Mouse (Mus musculus): ENCODE data around the gene Ttll2. TPM values are rescaled to one million over a fixed set of nuclear protein-coding genes. Genes with fewer than 3 reads are reported as not detected.
"Not testable (repeated sequence)": the region's sequence is repeated elsewhere in the genome, so short reads cannot be mapped to it uniquely, and the experiment has no call there.

Ttll2 gene
- polyA plus RNA-seq, 1 experiment from 2014 or later: not detected

- not testable (repeated sequence) for H3K4me1 ChIP-seq (replicated peaks; ENCODE audit: control insufficient read depth, insufficient read depth, low read length); DNase-seq (ENCODE audit: low spot score); H3K9me3 ChIP-seq (ENCODE audit: control insufficient read depth, low read length); H3K27me3 ChIP-seq (ENCODE audit: control insufficient read depth, insufficient read depth, low read length); H3K9ac ChIP-seq (ENCODE audit: low read depth, low read length); ATAC-seq (ENCODE audit: low FRiP score); H3K27ac ChIP-seq (ENCODE audit: low read depth, low read length); H3K36me3 ChIP-seq (ENCODE audit: control insufficient read depth, insufficient read depth, low read length); H3K4me2 ChIP-seq (replicated peaks; ENCODE audit: low read depth, low read length); H3K4me3 ChIP-seq (ENCODE audit: low read depth, low read length)
- WGBS: 94% methylated on average over 2 of the region's 8 CpGs
Measured at GRCm38 (mm10) chr17:7326415-7326814, 26.1 kb downstream of the Ttll2 start.

GRCm38 (mm10) chr17:7324346-7324745 is 28.1 kb downstream of the Ttll2 start, which contains the start of gene Tcp10a:
TSS of gene Tcp10a (plus strand) at chr17:7324646.
- not testable (repeated sequence) for H3K4me1 ChIP-seq (replicated peaks; ENCODE audit: control insufficient read depth, insufficient read depth, low read length); H3K4me2 ChIP-seq (replicated peaks; ENCODE audit: low read depth, low read length); H3K9ac ChIP-seq (ENCODE audit: low read depth, low read length); ATAC-seq (ENCODE audit: low FRiP score); H3K27ac ChIP-seq (ENCODE audit: low read depth, low read length); H3K27me3 ChIP-seq (ENCODE audit: control insufficient read depth, insufficient read depth, low read length); H3K4me3 ChIP-seq (ENCODE audit: low read depth, low read length); H3K36me3 ChIP-seq (ENCODE audit: control insufficient read depth, insufficient read depth, low read length); H3K9me3 ChIP-seq (ENCODE audit: control insufficient read depth, low read length); DNase-seq (ENCODE audit: low spot score)
- WGBS: 93% methylated on average over 3 of the region's 5 CpGs

GRCm38 (mm10) chr17:7319789-7320188 is 32.7 kb downstream of the Ttll2 start:
- DNase-seq (ENCODE audit: low spot score); ATAC-seq (ENCODE audit: low FRiP score); H3K4me1 ChIP-seq (replicated peaks; ENCODE audit: control insufficient read depth, insufficient read depth, low read length); H3K4me3 ChIP-seq (ENCODE audit: low read depth, low read length); H3K27me3 ChIP-seq (ENCODE audit: control insufficient read depth, insufficient read depth, low read length); H3K27ac ChIP-seq (ENCODE audit: low read depth, low read length); H3K36me3 ChIP-seq (ENCODE audit: control insufficient read depth, insufficient read depth, low read length); H3K4me2 ChIP-seq (replicated peaks; ENCODE audit: low read depth, low read length); H3K9ac ChIP-seq (ENCODE audit: low read depth, low read length); H3K9me3 ChIP-seq (ENCODE audit: control insufficient read depth, low read length): not testable (repeated sequence)
- 85% methylated on average over 6 of the region's 6 CpGs for WGBS

GRCm38 (mm10) chr17:7315693-7316382 is 36.7 kb downstream of the Ttll2 start:
- WGBS: 89% methylated on average over 6 of the region's 8 CpGs
- H3K4me1 ChIP-seq (replicated peaks; ENCODE audit: control insufficient read depth, insufficient read depth, low read length); H3K27ac ChIP-seq (ENCODE audit: low read depth, low read length); ATAC-seq (ENCODE audit: low FRiP score); H3K9ac ChIP-seq (ENCODE audit: low read depth, low read length); H3K4me2 ChIP-seq (replicated peaks; ENCODE audit: low read depth, low read length); H3K4me3 ChIP-seq (ENCODE audit: low read depth, low read length); H3K27me3 ChIP-seq (ENCODE audit: control insufficient read depth, insufficient read depth, low read length); H3K9me3 ChIP-seq (ENCODE audit: control insufficient read depth, low read length); DNase-seq (ENCODE audit: low spot score); H3K36me3 ChIP-seq (ENCODE audit: control insufficient read depth, insufficient read depth, low read length): not testable (repeated sequence)

GRCm38 (mm10) chr17:7306278-7307196 is 46.0 kb downstream of the Ttll2 start:
- H3K4me3 ChIP-seq (ENCODE audit: low read depth, low read length); H3K9me3 ChIP-seq (ENCODE audit: control insufficient read depth, low read length); H3K4me2 ChIP-seq (replicated peaks; ENCODE audit: low read depth, low read length); H3K9ac ChIP-seq (ENCODE audit: low read depth, low read length); H3K27me3 ChIP-seq (ENCODE audit: control insufficient read depth, insufficient read depth, low read length); H3K36me3 ChIP-seq (ENCODE audit: control insufficient read depth, insufficient read depth, low read length); DNase-seq (ENCODE audit: low spot score); H3K27ac ChIP-seq (ENCODE audit: low read depth, low read length); H3K4me1 ChIP-seq (replicated peaks; ENCODE audit: control insufficient read depth, insufficient read depth, low read length): not testable (repeated sequence)
- WGBS: 61% methylated on average over 8 of the region's 8 CpGs
- peak; percentile 75; the same call in 1 of the 2 replicates for ATAC-seq (ENCODE audit: low FRiP score)

Other genes starting within 250 kb of the Ttll2 start
- gene Rps6ka2, start 182.6 kb downstream of the Ttll2 start, polyA plus RNA-seq (2014; fragmentation: Nextera tagmentation; extraction: Ambion mirVana): 22.5 and 27.2 TPM in 2 replicates
- not detected in 2 replicates for gene Tcp10a, start 28.1 kb downstream of the Ttll2 start, polyA plus RNA-seq (2014; fragmentation: Nextera tagmentation; extraction: Ambion mirVana)
- not detected in 2 replicates for gene Gm49630, start 19.3 kb upstream of the Ttll2 start, polyA plus RNA-seq (2014; fragmentation: Nextera tagmentation; extraction: Ambion mirVana)
- gene Unc93a2, start 32.8 kb upstream of the Ttll2 start, polyA plus RNA-seq (2014; fragmentation: Nextera tagmentation; extraction: Ambion mirVana): not detected in 2 replicates

All from hindbrain, embryonic 11.5 days (tissue).